Mouse (Mus musculus) right cerebral cortex, postnatal 10 days (tissue): ENCODE measurements at regions not wholly inside any gene's neighbourhood (a gene's known extent, or its start where the extent isn't known, plus 50 kb on each side); places are given as distances from the start of the nearest gene placed in this dataset.

Source experiments
- DNase-seq, 2 experiments: peaks; one replicate each; pipeline ENCODE4 v3.0.0; 2021; ENCODE audit warnings: low spot score in 2 of 2

DNA sequence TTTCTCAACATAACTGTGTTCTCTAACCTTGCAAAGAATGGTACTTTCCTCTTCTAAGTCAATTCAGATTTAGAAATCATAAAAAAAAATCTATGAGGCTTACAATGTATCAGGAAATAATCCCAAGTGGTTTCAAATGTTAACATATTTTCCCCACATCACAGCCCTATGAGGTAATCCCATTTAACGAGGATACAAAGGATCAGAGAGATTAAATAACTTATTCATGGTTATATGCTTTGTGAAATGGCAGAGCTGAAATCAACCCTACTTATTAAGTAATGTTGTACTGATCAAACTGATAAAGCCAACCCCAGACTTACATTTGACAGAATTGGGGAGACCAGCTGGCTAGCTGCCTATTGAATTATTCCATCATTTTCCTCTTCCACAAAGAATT is 614.4 kb downstream of the Ntrk3 start:
- no peak for DNase-seq

DNA sequence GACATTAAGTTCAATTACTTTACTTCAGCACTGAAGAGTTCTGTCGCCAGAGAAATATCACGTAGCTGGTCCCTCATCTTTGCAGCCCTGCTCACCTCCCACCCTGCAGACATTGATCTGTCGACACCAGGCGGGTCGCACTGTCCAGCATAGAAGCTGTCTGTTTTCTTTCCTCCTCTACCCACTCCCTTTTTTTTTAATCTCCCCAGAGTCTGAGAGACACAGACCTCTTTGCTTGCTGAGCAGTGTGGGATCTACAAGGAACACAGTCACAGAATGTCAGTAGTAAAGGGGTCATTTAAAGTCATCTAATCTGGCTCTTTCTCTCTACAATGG is 616.7 kb downstream of the Ntrk3 start:
- no peak for DNase-seq

DNA sequence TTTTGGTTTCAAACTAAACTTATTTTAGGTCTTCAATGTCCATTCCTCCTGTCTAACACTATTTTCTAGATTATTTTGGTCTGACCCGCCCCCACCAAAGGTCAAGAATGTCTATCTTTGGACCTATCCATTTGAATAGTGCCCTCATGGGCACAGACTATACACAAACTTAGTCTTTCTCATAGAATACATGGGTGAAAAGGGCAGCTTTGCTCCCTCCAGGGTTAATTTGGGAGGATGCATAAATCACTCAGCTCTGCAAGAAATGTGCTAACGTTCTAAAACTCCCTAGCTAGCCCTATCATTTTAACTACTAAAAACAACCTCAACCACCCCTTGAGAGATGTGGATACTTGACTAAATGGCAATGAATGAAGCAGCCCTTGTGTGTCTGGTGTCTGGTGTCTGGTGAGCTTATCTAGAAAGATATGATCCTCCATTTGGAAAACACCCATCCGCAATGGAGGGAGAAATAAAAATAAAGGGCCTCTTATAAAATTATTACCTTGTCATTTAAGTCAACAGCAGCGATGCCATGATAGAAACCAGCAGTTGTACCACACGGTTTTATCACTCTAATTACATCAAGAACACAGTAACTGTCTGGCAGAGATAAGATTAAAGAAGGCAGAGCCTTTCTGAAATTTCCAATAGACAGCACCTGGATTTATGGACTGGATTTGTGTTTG is 617.2 kb downstream of the Ntrk3 start:
- no peak for DNase-seq

DNA sequence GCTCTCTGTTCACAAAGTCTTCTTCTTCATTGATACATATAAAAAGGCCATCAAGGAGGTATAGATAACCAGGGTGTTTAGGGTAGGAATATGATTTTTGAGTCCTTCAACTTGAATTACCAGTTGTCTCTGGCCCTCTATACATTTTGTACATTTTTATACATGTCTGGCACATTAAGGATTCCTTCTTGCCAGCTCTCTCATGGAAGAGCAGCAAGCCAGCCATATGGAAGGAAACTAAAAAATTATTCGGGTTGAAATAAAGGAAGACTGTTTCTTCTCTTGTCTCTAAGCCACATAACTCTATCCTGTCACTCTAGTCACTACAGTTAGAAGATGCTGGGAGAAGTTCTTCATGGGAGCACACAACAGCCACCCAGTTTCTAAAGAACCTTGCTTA is 618.0 kb downstream of the Ntrk3 start:
- no peak for DNase-seq

DNA sequence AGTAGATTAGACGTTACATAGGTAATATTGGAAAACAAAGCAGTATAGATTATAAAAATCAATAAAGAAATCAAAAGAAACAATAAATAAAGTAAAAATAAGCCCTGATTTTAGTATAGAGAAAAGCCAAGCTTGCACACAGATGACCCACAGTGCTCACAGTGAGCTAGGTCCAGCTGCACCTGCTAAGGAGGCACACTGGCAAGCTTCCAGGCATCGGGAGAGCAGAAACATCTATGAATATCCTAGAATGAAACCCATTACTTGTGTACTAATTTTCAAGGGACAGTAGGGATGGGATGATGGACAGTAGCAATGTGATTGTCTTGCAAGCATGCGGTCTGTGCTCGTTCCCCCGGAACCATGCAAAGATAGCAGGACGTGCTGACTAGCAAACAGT is 626.5 kb downstream of the Ntrk3 start:
- no peak for DNase-seq

DNA sequence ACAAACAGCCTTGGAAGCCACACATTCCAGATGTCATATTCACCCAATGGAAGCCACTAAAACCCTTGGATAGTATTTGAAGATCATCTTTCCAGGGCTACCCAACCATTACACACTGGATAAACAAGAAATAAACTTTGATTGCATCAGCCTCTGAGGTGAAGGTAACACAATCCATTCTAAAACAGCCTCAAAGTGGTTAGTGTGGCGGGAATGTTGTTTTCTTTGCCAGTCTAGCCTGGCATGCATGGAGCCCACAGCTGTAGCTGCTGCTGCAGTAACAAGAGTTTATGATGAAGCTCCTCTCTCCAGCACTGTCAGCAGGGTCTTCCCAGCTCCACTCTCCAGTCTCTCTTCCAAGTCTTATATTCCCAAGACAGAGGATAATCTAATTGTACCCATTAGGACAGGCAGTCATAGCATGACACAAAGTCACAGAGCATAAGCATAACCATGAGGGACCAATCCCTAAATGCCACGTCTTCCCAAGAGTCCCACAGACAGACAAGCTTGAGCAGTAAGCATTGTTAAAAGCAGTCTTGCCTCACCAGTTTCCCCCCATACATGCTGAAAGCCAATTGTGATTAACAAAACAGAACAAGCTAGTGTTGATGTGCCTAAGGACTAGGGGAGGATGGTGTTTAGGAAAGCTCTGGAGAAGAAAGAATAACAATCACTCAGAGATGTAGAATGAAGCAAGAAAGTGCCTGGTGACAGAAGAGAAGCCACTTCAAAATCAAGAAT is 634.1 kb downstream of the Ntrk3 start:
- DNase-seq = no peak

DNA sequence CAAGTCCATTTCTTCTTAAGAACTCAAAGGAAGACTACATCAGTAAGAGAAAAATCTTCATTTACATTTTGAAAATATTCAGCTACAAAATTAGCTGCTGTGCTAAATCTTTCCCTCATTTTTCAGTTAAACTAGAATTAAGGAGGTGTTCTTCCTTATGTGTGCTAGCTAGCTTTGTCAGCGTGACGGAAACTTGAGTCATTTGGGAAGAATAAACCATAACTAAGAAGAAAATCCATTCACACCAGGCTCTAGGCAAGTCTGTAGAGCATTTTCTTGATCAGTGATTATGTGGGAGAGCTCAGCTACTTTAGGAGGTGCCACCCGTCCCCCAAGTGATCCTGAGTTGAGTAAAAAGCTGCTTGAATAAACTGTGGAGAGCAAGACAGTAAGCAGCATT is 635.4 kb downstream of the Ntrk3 start:
- no peak for DNase-seq

DNA sequence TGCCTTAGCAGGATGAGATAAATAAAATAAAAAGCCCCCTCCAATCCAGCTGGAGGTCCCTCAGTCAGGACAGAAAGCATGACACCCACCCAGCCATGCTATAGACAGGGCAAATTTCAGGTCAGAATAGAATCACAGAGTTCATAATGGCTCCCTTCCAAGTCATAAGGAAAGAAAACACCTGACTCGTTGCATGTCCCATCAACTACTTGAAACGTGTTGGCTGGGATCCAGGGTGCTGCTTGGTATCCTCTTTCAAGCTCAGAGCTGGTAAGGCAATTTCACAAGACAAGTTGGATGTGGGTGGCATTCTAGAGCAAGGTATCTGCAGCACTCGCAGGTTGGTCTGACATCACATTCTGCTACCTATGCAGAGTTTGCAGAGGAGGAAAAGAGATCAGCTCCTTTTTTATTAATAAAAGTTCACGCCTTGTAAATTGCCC is 651.2 kb downstream of the Ntrk3 start:
- DNase-seq = peak; percentile 46 to 47

DNA sequence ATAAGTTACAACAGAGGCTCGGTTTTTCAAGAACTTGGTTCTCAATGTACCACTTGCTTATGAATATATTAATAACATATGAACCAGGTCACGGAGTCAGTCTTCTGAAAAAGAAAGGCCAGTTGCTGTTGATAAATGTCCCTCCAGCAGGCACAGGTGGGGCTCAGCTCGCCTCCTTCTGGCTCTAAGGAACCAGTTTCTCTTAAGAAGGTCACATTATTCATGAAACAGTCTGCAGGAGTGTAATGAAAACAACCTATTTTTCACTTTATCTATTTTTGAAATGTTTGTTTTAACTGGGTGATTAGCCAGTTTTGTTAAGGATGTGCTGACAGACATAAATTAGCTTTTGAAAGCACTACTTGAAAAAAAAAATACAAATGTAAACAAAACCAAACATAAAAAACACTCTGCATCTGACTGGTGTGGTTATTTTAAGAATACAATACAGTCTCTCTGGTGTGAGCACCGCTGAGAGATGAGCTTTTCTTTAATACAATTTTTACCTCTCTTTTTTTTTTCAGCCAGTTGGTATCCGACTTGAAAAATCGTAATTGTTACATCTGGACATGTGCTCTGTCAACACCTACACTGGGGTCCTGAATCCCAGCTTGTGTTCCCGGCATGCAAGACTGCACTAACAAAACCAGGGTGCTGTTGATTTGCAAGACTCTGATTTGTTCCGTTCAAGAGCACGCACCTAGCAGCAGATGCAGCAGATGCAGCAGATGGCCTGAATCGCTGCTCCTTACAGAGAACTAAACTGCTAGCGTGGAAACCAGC is 651.8 kb downstream of the Ntrk3 start:
- DNase-seq = peak; percentile 22 to 48

DNA sequence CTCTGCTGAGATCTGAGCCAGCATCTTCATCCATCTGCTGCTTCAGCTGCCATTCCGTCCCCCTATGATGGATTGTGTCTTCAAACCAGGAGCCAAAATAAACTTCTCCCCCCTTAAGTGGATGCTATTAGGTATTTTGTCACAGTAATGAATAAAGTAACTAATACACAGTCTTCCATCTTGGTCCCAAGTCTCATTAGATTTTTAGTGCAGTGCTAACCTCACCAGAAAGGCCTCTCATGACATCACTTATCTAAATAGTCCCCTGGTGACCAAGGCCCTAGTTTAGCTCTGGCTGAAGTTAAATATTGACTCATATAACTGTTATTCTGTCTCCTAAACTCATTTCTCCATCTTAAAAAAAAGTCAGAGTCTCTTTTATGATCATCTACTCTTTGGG is 658.1 kb downstream of the Ntrk3 start:
- DNase-seq = no peak

DNA sequence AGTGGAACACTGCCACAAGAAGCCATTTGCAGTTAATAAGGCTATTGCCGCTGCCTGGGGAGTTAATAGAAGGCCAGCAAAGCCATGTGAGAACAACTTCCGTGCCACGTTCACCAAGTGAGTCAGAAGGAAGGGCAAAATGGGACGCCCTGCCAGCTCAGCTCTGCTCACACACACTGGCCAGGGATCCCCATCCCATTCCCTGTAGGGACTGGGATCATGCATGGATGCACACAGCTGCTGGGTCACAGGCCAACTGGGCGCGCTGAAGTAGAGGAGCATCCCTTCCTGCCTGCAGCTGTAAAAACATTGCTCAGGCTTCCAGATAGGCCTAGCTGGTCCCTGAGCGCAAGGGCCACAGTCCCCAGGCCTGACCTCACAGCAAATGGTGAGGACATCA is 666.7 kb downstream of the Ntrk3 start:
- peak in 1 of 2 experiments; percentile 23 for DNase-seq

DNA sequence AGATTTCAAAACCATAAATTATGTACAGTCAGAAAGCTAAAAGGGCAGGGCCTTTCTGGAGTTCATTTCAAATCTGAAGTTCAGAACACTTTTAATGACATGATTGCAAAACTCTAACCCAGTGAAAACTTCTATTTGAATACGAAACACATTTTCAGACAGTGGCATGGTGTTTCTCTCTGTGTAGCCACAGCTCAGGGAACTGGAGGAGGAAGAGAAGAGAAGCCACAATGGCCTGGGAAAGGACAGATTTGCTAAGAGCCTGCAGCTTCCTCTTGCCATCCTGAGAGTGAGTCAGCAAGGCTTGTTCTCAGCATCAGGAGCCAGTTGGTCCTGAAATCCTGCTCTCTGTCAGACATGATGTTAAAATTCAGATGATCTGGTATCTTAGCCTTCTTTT is 676.2 kb downstream of the Ntrk3 start:
- no peak for DNase-seq

DNA sequence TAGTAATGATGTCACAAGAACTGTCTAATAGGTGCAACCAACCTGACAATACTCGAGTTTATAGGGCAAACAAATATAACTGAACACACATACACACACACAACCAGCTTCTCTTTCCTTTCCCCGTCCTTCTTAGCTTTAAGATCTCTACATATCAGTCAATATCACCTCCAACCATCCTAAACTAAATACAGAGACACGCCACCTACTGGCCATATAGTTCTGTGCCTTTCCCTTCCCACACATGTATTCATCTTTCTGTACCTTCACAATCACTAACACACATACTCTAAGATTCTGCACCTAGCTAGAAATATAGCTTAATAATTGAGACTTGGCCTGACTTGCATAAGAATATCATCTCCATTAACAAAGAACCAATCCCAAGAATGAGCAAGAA is 688.2 kb downstream of the Ntrk3 start:
- no peak for DNase-seq

DNA sequence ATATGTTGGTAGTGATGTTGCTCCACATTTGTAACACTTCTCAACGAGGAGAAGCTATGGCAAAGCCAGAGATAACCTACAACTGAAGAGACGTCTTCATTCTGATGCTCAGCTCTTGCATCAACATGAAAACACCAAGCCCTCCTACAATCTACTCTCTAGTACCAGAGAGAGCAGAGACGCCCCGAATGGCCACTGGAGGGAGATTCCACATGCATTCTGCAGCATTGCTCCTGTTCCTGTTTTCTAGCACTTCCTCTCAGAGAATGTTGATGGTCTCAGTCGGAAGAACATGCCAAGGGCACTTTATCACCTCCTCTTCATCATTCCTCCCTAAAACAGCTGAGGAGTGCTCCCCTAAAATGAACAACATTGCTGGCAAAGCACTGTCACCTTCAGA is 692.4 kb downstream of the Ntrk3 start:
- peak; percentile 24 to 36 for DNase-seq

DNA sequence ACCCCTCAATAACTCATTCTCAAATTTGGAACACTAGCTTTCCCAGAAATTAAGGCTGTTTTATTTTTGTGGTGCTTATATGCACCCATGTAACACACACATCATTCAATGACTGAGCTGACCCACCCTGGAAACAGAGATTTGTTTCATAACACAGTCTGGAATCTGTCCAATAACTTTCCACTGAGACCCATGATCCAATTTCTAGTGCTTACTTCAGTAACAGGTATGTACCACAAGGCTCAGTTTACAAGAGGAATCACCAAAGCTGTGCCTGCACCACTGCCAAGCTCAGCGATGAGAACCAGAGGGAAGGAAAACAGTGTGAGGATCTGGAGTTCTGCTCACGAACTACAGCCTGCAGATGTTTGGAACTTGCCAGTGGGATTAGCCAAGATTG is 706.8 kb downstream of the Ntrk3 start:
- no peak for DNase-seq

DNA sequence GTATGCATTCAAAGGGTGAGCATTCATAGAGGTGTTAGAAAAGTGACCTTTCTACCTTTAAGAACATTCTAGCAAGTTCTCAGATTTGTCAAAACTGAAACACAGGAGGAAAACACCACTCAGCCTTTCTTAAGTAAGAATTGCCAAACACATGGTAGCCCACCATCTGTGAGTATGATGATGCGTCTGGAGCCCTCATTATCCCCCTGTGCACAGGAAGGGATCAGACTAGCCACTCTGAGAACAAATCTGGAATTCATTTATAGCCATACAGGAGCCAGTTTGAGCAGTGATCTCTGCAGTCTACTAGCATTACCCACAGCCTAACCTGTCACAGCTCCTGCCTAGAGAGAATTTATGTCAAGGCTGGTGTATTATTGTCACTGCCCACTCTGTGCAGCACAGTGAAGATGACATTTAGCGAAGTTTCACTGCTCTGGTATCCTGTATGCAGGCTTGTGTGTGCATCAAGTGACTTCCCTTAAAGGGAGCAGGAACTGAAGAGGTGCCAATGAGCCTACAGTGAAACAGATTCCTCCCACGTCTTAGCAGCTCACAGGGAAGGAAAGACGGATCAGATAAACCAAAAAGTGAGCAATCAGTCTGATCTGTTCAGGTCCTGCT is 710.7 kb downstream of the Ntrk3 start:
- DNase-seq = peak; percentile 29 to 35

DNA sequence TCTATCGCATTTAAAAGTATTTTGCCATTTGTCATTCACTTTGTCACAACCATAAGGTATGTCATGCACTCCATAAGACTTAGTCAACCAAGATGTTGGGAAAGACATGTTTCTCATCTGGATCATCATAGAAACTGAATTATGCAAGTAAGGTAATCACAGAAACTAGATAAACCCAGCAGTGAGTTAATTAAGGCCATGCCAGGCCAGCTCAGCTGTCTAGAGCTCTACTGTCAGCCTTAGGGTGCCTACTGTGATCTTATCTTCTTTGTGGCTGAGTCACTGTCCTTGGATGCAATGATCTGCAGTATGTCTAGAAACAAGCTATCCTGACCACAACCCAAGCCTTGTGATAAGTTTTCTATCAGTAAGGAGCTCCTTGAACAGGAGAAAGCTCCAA is 714.2 kb downstream of the Ntrk3 start:
- DNase-seq = no peak

DNA sequence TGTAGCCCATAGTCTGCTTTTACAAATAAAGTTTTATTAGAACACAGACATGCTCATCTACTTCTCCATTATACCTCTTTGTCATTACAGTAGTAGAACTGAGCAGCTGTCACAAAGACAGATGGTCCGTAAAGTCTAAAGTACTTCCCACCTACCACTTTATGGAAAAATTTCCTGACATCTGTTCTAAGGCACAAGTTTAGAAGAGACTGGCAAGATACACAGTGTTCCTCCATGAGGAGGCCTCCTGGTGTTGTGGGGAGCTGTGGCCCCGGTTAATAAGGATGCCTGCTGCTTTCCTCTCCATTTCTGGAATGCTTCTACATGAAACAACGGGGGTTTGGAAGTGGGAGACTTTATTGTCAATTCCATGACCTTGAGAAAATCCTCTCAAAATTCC is 714.7 kb downstream of the Ntrk3 start:
- peak in 1 of 2 experiments; percentile 30 for DNase-seq

DNA sequence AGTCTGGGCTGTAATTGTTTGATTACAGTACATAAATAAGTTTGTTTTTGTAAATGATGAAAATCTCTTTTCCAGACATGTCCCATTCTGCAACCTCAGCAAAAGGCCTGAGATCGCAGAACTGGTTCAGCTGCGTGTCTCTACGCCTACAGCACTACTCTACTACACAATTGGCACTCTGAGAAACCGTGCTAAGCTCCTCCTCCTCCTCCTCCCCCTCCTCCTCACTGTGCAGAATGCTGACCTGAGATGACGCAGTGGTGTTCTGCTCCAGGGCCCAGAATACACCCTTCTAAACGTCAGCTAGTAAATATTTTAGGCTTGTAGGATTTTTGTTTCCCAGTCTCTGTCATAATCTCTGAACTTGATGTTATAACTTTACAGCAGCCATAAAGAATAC is 724.2 kb downstream of the Ntrk3 start:
- DNase-seq = no peak

DNA sequence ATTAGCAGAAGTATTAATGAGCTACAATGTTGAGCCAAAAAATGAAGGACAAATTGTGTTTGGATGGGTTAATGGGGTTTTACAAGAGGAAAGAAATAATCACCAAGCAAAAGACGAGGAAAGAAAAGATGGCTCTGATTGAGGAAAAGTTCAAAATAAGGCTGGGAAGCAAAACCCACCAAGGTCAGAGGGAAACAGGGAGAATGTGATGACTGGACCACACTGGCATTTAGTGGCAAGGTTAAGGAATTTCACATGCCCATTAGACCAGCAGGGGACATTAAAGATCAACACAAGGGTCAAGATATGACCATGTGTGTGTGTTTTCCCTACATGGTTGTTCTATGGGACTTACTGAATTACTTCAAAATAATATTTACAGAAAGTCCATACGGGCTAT is 734.7 kb downstream of the Ntrk3 start:
- DNase-seq = no peak

DNA sequence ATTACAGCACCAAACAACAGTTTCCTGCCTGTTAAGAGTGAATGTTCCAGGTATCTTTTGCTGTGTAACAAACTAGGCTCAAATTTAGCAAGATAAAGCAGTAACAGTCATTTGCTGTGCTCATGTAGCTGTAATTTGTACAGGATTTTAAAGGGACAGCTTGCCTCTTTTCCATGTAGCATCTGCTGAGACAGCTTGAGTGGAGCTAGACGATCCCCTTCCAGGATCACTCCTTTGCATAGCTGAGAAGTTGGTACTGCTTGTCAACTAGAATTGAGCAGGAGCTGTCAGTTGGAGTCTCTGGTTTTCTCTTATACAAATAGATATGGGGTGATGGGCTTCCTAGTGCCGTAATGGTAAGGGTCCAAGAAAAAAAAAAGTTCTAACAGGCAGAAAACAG is 744.0 kb downstream of the Ntrk3 start:
- DNase-seq = peak; percentile 52 to 77

DNA sequence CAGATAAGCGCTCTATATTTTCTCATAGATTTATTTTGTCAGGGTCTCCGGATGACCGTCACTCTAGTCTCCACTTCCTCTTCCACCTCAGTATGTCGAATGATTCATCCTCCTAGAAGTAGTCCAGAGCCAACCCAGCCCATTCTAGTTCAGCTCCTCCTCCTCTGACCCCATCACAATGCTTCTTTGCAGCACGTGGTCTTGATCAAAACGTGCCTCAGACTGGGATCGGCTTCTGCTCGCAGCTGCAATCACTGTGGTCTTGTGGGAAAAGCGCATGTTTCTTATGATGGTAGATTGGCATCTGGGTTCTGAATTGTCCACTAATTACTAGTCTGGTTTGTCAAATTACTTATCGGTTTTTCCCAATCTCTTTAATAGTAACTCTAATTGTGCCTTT is 747.7 kb downstream of the Ntrk3 start:
- no peak for DNase-seq
